Mouse (Mus musculus): Measurements from ENCODE around the gene Tmem217.

GRCm38 (mm10) chr17:29542831-29543690 lies 9.1 kb downstream of the Tmem217 start:
- TF ChIP-seq CTCF (IDR thresholded peaks at IDR 0.05; ENCODE audit: extremely low read depth, insufficient read depth, insufficient read length, insufficient replicate concordance): no peak
- TF ChIP-seq POLR2A (IDR thresholded peaks at IDR 0.05; ENCODE audit: low read depth, low read length): no peak

Data from spleen, adult 2 months (tissue).